Mouse (Mus musculus): ENCODE data around the gene Galnt2. TPM values are rescaled to one million over a fixed set of nuclear protein-coding genes. Genes with fewer than 3 reads are reported as not detected.

Gene Galnt2
- polyA plus RNA-seq, 1 experiment = 11.5 TPM

GRCm38 (mm10) chr8:124346852-124347523, 115.8 kb downstream of the Galnt2 start:
- H3K9me3 ChIP-seq (replicated peaks; ENCODE audit: control insufficient read depth, insufficient read depth, low read length, poor library complexity, severe bottlenecking) = no peaks in the 10 kb centered on the region
- H3K27me3 ChIP-seq (ENCODE audit: control insufficient read depth, insufficient read depth, low read length, poor library complexity, severe bottlenecking) = no peaks in the 10 kb centered on the region
- H3K36me3 ChIP-seq (ENCODE audit: control insufficient read depth, insufficient read depth, low read length, poor library complexity, severe bottlenecking) = 0 out of 2 replicates have a peak, but pooled peaks cover 3% of the 10 kb centered on the region
- no peak overlapping the region for H3K4me3 ChIP-seq (ENCODE audit: low read depth, low read length)
- H3K27ac ChIP-seq (ENCODE audit: insufficient read depth, low read length) = no peak overlapping the region
- no peaks in the 10 kb centered on the region for H3K4me1 ChIP-seq (ENCODE audit: control insufficient read depth, insufficient read depth, low read length)
- TF ChIP-seq POLR2A (IDR thresholded peaks at IDR 0.05; ENCODE audit: insufficient read depth, low read length) (no peak), CTCF (IDR thresholded peaks at IDR 0.05; ENCODE audit: low read depth, low read length) (peak; percentile 97), EP300 (IDR thresholded peaks at IDR 0.05; ENCODE audit: insufficient read depth, low read depth, low read length) (0 out of 2 replicates have a peak, but pooled peaks have one; percentile 12)
- H3K9ac ChIP-seq (ENCODE audit: low read depth, poor library complexity, severe bottlenecking) = no peak overlapping the region

DNA sequence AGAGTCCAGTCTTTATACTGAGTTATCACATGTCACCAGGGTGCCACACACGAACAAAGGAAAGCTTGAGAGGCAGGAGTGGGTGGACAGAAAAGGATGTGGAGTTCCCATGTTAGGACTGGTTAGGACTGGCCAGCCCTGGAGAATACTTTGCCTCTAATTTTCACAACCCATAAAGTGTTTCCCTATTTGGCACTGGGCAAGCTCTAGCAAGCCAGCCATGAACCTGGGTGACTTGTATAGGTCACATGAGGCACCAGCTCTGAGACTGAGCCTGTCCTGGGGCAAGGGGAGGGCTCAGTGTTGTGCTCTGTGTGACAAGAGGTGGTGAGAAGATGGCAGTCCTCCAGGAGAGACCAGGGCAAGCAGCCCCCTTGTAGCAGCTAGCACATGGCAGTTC, 116.9 kb downstream of the Galnt2 start:
- TF ChIP-seq POLR2A (IDR thresholded peaks at IDR 0.05; ENCODE audit: insufficient read depth, low read length) (no peak), EP300 (IDR thresholded peaks at IDR 0.05; ENCODE audit: insufficient read depth, low read depth, low read length) (no peak), CTCF (IDR thresholded peaks at IDR 0.05; ENCODE audit: low read depth, low read length) (no peak)
- Histone ChIP-seq H3K4me1 (ENCODE audit: control insufficient read depth, insufficient read depth, low read length) (no peaks in the 10 kb centered on the region), H3K27ac (ENCODE audit: insufficient read depth, low read length) (no peak overlapping the region), H3K36me3 (ENCODE audit: control insufficient read depth, insufficient read depth, low read length, poor library complexity, severe bottlenecking) (0 out of 2 replicates have a peak, but pooled peaks cover 3% of the 10 kb centered on the region), H3K4me3 (ENCODE audit: low read depth, low read length) (no peak overlapping the region), H3K9ac (ENCODE audit: low read depth, poor library complexity, severe bottlenecking) (no peak overlapping the region), H3K27me3 (ENCODE audit: control insufficient read depth, insufficient read depth, low read length, poor library complexity, severe bottlenecking) (no peaks in the 10 kb centered on the region), H3K9me3 (replicated peaks; ENCODE audit: control insufficient read depth, insufficient read depth, low read length, poor library complexity, severe bottlenecking) (no peaks in the 10 kb centered on the region)

- Histone ChIP-seq H3K4me1 (ENCODE audit: control insufficient read depth, insufficient read depth, low read length) (no peaks in the 10 kb centered on the region), H3K9me3 (replicated peaks; ENCODE audit: control insufficient read depth, insufficient read depth, low read length, poor library complexity, severe bottlenecking) (no peaks in the 10 kb centered on the region), H3K4me3 (ENCODE audit: low read depth, low read length) (no peak overlapping the region), H3K36me3 (ENCODE audit: control insufficient read depth, insufficient read depth, low read length, poor library complexity, severe bottlenecking) (no peaks in the 10 kb centered on the region), H3K27me3 (ENCODE audit: control insufficient read depth, insufficient read depth, low read length, poor library complexity, severe bottlenecking) (no peaks in the 10 kb centered on the region), H3K27ac (ENCODE audit: insufficient read depth, low read length) (no peak overlapping the region), H3K9ac (ENCODE audit: low read depth, poor library complexity, severe bottlenecking) (no peak overlapping the region)
- TF ChIP-seq POLR2A (IDR thresholded peaks at IDR 0.05; ENCODE audit: insufficient read depth, low read length) (no peak), CTCF (IDR thresholded peaks at IDR 0.05; ENCODE audit: low read depth, low read length) (peak; percentile 98)
Observed at GRCm38 (mm10) chr8:124349663-124350062, 118.5 kb downstream of the Galnt2 start.

GRCm38 (mm10) chr8:124351636-124352035, 120.4 kb downstream of the Galnt2 start:
- TF ChIP-seq POLR2A (IDR thresholded peaks at IDR 0.05; ENCODE audit: insufficient read depth, low read length) (no peak), CTCF (IDR thresholded peaks at IDR 0.05; ENCODE audit: low read depth, low read length) (peak; percentile 22)
- no peak overlapping the region for H3K9ac ChIP-seq (ENCODE audit: low read depth, poor library complexity, severe bottlenecking)

DNA sequence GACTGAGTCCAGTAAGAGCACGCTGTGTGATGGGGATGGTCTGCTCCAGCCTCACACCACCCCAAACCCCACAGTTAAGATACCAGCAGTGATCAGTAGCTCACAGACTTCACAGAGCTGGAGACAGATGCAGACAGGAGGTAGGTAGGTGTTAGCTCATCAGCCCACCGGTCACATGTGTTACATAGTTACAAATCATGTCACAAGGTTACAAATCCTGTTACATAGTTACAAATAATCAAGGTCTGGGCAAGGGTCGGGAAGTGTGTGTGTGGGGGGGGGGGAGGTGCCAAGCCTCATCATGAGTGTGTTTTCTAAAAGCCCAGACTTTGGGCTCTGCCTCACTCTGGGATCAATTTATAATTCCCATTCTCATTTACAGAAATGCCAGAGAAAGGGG, 129.7 kb downstream of the Galnt2 start:
- Histone ChIP-seq H3K27ac (ENCODE audit: insufficient read depth, low read length) (no peak overlapping the region), H3K9me3 (replicated peaks; ENCODE audit: control insufficient read depth, insufficient read depth, low read length, poor library complexity, severe bottlenecking) (no peaks in the 10 kb centered on the region), H3K27me3 (ENCODE audit: control insufficient read depth, insufficient read depth, low read length, poor library complexity, severe bottlenecking) (no peaks in the 10 kb centered on the region), H3K4me3 (ENCODE audit: low read depth, low read length) (no peak overlapping the region), H3K9ac (ENCODE audit: low read depth, poor library complexity, severe bottlenecking) (no peak overlapping the region), H3K4me1 (ENCODE audit: control insufficient read depth, insufficient read depth, low read length) (no peaks in the 10 kb centered on the region), H3K36me3 (ENCODE audit: control insufficient read depth, insufficient read depth, low read length, poor library complexity, severe bottlenecking) (no peaks in the 10 kb centered on the region)
- TF ChIP-seq CTCF (IDR thresholded peaks at IDR 0.05; ENCODE audit: low read depth, low read length) = no peak
- TF ChIP-seq POLR2A (IDR thresholded peaks at IDR 0.05; ENCODE audit: insufficient read depth, low read length) = no peak
- TF ChIP-seq EP300 (IDR thresholded peaks at IDR 0.05; ENCODE audit: insufficient read depth, low read depth, low read length) = no peak

More at GRCm38 (mm10) chr8:124351636-124352035, 120.4 kb downstream of the Galnt2 start:
- Histone ChIP-seq H3K36me3 (ENCODE audit: control insufficient read depth, insufficient read depth, low read length, poor library complexity, severe bottlenecking) (no peaks in the 10 kb centered on the region), H3K4me3 (ENCODE audit: low read depth, low read length) (no peak overlapping the region), H3K9me3 (replicated peaks; ENCODE audit: control insufficient read depth, insufficient read depth, low read length, poor library complexity, severe bottlenecking) (no peaks in the 10 kb centered on the region), H3K4me1 (ENCODE audit: control insufficient read depth, insufficient read depth, low read length) (no peaks in the 10 kb centered on the region), H3K27ac (ENCODE audit: insufficient read depth, low read length) (no peak overlapping the region), H3K27me3 (ENCODE audit: control insufficient read depth, insufficient read depth, low read length, poor library complexity, severe bottlenecking) (no peaks in the 10 kb centered on the region)

DNA sequence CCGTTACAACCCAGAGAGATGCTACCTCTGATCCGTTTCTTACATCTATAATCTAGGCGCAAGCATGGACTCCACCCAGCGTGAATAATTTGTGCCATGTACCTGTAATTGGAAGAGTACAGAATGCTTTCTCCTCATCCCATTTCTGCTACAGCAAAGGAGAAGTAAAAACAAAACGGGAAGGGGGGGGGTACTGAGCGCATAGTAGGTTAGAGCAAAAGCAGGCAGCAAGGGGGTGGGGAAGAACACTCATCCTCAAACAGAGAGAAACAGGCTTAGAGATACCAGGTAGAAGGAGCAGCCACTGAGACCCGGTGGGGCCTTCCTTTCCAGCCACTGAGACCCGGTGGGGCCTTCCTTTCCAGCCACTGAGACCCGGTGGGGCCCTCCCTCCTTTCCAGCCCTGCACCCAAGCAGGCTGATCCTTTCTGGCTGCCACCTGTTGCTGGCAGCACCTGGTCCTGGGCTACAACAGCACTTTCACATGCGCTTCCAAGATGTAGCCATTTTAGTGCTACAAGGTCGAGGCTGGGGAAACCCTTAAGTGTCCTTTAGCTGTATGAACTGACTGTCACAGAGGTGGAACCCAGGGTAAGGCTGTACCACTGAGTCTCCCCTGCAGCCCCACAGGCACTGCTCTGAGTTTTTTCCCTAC, 130.7 kb downstream of the Galnt2 start:
- H3K9me3 ChIP-seq (replicated peaks; ENCODE audit: control insufficient read depth, insufficient read depth, low read length, poor library complexity, severe bottlenecking) = no peaks in the 10 kb centered on the region
- TF ChIP-seq CTCF (IDR thresholded peaks at IDR 0.05; ENCODE audit: low read depth, low read length) = no peak
- TF ChIP-seq EP300 (IDR thresholded peaks at IDR 0.05; ENCODE audit: insufficient read depth, low read depth, low read length) = no peak
- no peak for TF ChIP-seq POLR2A (IDR thresholded peaks at IDR 0.05; ENCODE audit: insufficient read depth, low read length)
- no peaks in the 10 kb centered on the region for H3K4me1 ChIP-seq (ENCODE audit: control insufficient read depth, insufficient read depth, low read length)

More for the DNA sequence above, 130.7 kb downstream of the Galnt2 start:
- Histone ChIP-seq H3K36me3 (ENCODE audit: control insufficient read depth, insufficient read depth, low read length, poor library complexity, severe bottlenecking) (no peaks in the 10 kb centered on the region), H3K4me3 (ENCODE audit: low read depth, low read length) (no peak overlapping the region), H3K27ac (ENCODE audit: insufficient read depth, low read length) (no peak overlapping the region), H3K9ac (ENCODE audit: low read depth, poor library complexity, severe bottlenecking) (no peak overlapping the region), H3K27me3 (ENCODE audit: control insufficient read depth, insufficient read depth, low read length, poor library complexity, severe bottlenecking) (no peaks in the 10 kb centered on the region)

Measured in ES-Bruce4 (cell line).